Mouse (Mus musculus): ENCODE data around the gene Syngr1.

Gene Syngr1

DNA sequence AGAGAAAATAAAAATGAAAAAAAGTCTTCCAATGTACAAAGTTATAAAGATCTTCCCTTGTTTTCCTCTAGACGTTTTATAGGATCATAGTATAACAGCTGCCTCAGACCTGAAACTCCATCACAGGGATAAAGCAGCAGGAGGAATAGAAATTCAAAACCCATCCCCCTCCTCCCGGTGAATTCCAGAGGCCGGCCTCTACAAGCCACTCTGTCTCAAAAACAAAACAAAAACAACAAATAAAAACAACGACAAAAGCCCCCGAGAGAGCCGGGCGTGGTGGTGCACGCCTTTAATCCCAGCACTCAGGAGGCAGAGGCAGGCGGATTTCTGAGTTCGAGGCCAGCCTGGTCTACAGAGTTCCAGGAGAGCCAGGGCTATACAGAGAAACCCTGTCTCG lies 979 bp upstream of the Syngr1 start:
- DNase-seq (ENCODE audit: low spot score in 2 of 2), result no peak

DNA sequence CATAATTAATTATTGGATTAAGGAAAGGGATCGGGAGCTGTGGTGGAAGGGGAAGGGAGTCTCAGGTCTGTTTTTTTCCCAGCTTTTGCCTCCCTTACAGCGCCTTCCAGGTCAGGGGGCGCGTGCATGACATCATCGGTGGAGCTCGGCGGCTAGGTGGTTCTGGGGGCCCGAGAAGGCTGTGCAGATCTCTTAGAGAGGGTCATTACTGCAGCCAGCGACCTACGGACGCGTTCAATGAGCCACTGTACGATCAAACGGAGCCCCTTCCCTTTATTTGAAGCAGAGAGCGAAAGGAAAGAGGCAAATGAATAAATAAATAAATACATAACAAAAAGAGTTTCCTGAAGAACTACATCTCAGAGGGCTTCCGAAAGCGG lies 403 bp upstream of the Syngr1 start:
- no peak for DNase-seq (ENCODE audit: low spot score in 2 of 2)

DNA sequence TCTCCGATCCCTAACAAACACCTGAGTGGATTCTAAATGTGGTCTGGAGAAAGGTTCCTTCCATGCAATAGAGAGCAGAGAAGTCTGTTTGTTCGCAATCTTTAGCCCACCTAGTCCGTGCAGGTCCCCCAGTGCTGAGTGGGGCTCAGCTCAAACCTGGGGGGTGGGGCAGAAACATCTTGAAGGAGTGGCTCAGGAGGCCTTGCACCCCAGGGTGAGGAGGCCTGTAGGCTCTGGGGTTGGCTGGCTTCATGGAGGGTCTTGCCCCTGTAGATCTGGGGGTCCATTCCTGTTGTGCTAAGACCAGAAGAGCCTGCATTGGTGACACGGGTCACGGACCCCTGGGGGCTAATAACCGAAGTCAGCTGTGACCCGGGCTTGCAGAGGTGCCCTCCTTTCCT lies 907 bp downstream of the Syngr1 start:
- no peak for DNase-seq (ENCODE audit: low spot score in 2 of 2)

DNA sequence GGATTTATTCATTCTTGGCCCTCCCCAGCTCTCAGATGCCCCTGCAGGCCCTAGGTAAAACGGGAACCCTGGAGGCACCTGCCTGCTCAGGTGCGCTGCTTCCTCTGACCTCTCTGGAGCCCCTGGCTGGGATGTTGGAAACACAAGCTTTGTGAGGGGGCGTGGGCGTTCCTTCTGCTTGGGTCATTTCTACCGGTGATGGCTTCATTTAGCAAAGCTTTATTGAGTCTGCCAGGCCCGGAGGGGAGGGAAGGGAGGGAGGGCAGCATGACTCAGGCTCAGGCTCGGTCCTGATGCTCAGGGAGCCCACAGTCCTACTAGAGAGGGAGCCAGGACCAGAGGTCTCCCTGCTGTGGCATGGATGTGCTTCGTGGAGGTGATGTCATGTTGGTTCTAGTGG lies 1.5 kb downstream of the Syngr1 start:
- no peak for DNase-seq (ENCODE audit: low spot score in 2 of 2)

DNA sequence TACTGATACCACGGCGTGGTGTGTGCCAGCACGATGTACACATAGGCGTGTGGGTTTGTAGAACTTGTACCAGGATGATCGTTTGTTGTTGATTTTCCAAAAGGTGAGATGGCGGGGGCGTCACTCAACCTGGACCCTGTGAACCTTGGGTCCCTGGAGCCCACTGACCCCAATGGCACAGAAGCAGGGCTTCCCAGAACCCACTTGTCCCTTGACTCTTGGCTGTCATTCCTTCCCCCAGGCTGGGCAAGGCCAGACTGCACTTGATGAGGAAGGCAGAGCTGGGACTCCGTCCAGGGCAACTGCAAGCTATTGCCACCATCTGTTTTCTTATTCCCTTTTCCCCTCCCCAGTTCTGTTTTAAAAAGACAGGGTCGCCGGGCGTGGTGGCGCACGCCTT lies 3.1 kb downstream of the Syngr1 start:
- no peak for DNase-seq (ENCODE audit: low spot score in 2 of 2)

DNA sequence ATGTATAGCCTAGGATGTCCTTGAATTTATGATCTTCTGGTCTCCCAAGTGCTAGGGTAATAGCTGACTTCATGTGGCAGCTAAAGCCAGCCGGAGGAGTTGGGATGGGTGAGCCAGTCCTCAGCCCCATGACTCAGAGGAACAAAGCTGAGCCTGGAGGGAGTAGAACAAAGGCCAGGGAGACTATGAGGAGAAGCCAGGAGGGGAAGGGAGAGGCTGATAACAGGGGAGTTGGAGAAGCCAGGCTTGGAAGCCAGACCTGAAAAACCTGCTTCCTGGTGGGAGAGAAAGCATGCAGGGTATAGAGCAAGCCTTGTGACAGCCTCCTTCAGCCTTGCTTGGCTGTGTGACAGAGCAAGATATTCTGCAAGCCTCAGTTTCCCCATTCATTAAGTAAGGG lies 4.5 kb downstream of the Syngr1 start:
- DNase-seq (ENCODE audit: low spot score in 2 of 2), result no peak

DNA sequence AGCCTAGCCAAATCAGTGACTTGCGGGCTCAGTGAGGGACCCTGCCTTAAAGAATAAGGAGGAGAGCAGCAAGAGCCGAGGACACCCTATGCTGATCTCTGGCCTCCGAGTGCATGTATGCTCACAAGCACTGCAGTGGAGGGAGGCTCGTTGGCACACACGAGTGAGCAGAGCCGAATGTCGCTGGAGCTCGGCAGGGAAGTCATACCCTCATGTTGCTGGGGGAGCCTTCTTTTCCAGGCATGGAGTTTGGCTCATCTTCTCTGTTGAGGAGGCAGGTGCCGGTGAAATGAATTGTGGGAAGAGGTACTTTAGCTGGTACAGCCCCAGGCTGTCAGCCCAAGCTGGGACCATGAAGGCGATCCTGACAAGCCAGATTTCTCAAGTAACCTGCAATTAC lies 5.3 kb downstream of the Syngr1 start:
- DNase-seq (ENCODE audit: low spot score in 2 of 2), result no peak

DNA sequence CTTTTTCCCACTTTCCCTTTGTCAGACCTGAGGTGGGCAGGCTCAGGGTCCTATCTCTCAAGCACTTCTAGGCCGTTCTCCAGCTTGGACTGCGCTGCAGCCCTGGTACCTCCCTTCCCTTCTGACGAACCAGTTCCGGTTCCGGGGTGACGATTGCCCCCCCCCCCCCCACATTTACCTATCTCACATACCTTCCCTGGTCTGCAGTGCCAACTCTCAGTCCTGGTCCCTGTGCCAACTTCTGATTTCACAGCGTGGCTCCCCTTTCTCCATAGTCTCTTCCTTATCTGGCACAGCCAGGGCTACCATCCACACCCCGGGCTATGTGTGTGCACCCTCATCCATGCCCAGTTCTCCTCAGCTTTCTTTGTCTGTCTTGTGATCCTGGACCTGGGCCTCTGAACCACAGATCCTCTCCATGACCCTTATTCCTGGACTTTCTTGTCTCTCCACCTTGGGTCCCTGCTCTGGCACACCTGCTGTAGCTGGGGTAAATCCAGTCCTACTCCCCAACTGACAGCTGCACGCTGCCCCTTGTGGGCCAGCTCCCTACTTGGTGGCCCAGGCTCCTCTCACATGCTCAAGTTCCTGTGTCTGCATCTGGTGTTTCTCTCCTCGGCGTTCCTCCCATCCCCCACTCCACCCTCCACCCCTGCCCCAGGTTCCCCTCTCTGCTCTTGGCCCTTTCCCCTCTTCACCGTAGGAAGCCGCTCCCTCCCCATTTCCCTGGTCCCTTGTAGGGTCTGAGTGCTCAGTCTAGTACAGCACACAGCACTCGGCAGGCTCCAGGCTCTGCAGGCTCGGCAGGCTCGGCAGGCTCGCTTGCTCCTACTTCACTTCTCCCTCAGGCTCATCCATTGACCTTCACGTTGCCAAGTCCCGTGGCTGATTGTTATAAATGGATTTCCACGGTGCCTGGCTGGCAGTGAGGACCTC lies 6.1 kb downstream of the Syngr1 start:
- DNase-seq (ENCODE audit: low spot score in 2 of 2), result no peak

DNA sequence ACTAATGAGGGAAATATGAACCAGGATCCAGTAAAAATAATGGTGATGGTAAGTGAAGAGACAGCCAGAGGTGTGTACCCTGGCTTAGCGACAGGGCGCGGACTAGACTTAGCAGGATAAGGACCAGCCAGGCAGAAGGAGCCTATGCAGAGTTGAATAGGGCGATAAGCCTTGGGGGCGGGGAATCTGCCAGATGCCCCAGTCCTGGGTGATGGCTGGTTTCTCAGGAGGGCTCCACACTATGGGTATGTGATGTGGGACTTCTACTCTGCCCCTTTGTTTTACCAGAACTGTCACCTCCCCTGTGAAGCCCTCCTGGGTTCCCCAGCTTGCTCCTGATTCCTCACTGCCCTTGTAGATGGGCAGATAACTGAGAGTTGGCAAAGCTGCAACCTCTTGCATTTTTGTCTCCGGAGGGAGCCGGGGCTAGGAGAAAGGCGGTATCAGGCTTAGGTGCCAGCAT lies 6.9 kb downstream of the Syngr1 start:
- DNase-seq (ENCODE audit: low spot score in 2 of 2), result no peak

DNA sequence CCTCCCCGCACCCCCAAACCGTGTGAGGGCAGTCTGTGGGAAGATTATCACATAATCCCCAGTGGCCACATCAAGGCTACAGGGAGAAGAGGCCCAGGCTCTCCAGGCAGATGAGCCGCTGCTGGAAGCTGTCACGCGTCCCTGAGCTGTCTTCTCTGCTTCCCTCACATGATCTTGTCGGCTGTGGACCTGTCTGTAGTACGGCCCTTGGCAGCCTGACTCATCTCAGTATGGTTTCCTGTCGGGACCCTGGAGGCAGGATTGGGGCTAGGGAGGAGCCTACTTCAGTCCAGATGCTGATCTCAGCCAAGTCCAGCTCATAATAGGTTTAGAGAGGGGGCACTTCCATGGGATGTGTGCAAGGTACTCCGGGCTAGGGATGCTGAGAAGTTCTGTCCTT lies 7.7 kb downstream of the Syngr1 start:
- no peak for DNase-seq (ENCODE audit: low spot score in 2 of 2)

DNA sequence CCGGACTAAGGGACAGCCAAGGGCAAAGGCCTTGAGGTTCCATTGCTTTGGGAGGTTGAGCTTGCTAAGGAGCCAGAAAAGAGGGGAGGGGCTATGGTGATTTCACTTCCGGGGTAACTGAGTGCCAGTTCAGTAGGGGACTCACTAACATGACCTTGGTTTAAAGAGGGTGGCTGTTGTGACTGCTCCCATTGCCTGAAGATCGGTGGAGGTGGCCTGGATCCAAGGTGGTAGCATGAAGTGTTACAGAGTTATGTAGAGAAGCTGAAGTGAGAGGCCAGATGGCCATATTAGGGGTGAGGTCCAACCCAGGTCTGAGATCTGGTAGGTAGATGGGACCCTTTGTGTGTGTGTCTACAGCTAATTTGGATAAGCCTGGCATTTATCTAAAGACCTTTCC lies 8.3 kb downstream of the Syngr1 start:
- DNase-seq (ENCODE audit: low spot score in 2 of 2), result no peak

DNA sequence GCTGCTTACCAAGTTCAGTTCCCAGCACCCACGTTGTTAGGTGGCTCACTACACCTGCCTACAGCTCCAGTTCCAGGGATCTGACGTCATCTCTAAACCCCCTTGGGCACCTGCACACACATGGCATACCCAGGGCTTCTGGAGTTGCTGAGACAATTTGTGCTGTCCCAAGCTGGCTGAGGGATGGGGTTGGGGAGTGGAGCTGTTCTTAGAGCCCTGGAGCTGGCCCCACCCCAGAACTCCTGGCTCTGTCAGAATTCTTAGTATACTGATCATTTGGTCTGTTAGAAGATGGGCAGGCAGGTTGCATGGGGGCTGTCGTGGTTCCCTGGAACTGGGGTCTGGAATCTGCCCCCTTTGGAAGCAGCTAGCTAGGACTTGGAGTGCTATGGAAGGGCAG lies 9.1 kb downstream of the Syngr1 start:
- DNase-seq (ENCODE audit: low spot score in 2 of 2), result no peak

DNA sequence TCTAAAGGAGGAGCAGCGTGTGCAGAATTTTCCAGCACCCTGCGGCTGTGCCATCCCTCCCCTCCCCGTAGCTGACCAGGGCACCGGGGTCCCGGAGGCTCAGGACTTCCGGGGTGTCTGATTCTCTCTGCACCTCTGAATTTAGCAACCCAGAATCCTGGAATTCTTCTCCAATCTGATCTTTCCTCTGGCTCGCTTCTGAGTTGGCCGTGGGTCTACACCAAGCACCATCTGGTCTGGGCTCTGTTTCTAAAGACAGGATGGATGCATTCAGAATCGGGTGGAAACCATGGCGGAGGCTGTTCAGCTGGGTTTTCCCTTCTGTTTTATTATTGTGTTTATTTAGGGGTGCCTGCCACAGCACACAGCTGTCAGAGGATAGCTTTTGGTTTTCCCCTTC lies 9.7 kb downstream of the Syngr1 start:
- no peak for DNase-seq (ENCODE audit: low spot score in 2 of 2)

DNA sequence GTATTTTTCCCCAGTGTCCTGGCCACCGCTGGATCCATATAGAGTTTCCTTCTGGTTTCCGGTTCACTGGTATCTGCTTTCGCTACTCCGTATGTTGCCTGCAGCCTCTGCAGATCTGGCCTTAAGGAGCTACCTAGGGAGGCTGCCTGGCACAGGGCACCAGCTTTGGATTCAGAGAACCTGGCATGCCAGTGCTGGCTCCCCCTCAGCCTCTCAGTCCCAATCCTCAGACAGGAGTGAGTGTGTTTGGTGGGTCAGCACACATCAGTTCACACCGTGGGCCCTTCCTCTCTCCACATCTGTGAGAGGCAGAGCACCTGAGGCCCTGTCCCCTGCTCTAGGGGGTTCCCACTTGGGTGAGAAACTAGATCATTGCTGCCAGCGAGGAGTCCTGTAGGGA lies 10.4 kb downstream of the Syngr1 start:
- DNase-seq (ENCODE audit: low spot score in 2 of 2), result no peak

DNA sequence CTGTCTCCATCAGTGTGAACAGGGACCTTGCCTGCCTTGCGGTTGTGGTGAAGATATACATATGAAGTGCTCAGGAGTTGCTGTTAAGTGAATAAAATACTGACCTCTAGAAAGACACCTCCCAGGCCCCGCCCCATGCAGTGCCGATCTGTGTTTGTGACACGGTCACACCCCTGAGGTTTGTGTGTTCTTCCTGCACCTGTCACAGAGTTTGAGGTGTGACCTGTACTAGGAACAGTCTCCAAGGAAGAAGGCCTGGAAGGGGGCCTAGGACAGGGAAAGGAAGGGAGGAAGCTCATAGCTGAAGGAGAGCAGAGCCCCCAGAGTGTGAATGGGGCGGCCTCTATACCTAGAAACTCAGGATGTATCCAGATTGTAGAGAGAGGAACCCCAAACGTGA lies 11.4 kb downstream of the Syngr1 start:
- no peak for DNase-seq (ENCODE audit: low spot score in 2 of 2)

DNA sequence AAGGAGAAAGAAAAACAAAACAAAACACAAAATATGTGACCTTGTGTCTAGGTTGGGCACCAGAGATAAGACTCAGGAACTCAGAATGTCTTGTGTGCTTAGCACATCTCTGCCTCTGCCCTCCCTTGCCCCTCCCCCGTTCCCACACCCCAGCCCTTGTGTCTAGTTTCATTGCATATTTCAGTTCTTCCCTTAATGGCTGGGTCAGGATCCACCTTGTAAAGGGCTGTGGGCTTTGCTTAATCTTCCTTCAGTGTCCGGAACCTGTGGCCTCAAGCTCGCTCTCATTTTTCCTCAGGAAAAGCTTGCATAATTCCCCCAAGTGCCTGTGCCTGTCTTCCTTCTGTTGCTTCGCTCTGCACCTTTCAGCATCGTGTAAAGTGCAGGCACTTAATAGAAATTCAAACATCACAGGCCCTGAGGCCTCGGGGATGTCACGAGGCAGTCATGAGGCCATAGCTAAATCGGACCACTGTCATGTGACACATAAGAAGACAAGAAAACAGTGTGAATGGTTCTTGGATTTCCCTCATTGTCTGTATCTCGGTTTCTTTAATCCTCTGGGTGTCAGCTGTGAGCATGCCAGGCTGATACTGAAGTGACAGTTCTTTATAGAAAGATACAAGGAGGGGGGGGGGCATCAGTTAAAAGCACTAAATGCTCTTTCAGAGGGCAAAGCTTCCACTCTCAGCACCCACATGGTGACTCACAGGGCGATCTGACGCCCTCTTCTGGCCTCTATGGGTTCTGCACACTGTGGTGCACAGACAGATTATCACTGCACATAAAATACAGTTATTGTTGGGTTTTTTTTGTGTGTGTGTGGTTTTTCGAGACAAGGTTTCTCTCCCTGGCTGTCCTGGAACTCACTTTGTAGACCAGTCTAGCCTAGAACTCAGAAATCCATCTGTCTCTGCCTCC lies 14.6 kb downstream of the Syngr1 start:
- no peak for DNase-seq (ENCODE audit: low spot score in 2 of 2)

DNA sequence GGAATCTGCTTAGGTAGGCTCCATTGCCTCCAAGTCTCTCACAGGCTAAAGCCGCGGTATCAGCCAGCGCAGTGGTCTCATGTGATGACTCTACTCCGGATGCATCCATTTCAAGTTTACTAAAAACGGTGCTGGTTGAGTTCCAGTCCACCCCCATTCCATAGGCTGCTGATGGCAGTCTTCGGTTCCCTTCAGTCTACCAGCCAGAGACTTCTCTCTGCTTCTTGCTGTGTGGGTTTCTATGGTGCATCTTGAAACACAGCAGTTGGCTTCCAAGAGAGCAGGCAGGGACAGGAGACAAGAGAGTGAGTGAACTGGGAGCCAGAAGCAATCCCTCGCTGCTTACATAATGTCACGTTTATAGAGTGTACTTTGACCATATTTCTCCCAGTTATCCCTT lies 16.0 kb downstream of the Syngr1 start:
- DNase-seq (ENCODE audit: low spot score in 2 of 2), result no peak

DNA sequence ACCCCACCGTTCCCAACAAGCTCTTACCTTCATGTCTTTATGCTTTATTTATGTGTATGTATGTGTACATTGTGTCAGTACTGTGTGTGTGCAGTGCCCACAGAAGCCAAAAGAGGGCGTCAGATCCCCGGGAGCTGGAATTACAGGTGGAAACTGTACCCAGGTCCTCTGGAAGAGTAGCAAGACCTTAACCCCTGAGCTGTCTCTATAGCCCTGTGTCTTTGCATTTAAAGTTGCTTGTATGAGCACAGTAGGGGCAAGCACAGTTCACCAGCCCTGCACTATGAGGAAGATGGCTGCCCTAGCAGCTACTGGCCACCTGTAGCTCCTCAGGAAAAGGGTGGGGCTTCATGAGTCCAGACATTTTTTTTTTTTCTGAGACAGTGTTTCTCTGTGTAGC lies 16.4 kb downstream of the Syngr1 start:
- DNase-seq (ENCODE audit: low spot score in 2 of 2), result no peak

DNA sequence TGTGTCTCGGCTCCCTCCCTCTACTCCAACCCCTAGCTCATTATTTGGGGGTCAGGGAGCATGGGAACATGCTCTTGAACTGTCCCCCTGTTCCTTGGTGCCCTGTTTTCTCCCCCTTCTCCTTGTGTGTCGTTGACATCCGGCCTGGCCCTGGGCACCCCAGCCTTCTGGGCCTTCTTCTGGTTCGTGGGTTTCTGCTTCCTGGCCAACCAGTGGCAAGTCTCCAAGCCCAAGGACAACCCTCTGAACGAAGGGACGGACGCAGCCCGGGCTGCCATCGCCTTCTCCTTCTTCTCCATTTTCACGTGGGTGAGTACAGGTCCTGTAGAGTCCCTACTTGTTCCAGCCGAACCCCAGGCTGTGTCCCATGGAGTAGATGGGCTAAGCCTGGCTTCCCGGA lies 20.3 kb downstream of the Syngr1 start:
- DNase-seq (ENCODE audit: low spot score in 2 of 2), result no peak

DNA sequence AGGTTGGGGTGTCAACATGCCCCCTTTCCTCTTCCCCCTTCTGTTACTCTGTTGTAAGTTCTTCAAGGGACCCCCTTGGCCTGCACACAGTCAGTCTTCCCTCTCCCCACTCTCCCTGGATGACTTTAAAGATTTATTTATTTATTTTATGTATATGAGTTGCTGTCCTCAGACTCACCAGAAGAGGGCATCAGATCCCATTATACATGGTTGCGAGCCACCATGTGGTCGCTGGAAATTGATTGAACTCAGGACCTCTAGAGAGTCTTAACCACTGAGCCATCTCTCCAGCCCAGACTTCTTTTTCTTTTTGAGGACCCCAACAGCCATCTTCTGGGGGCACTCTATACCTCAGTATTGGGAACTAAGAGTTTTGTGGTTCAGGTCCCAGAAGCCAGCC lies 21.4 kb downstream of the Syngr1 start:
- DNase-seq (ENCODE audit: low spot score in 2 of 2), result no peak

DNA sequence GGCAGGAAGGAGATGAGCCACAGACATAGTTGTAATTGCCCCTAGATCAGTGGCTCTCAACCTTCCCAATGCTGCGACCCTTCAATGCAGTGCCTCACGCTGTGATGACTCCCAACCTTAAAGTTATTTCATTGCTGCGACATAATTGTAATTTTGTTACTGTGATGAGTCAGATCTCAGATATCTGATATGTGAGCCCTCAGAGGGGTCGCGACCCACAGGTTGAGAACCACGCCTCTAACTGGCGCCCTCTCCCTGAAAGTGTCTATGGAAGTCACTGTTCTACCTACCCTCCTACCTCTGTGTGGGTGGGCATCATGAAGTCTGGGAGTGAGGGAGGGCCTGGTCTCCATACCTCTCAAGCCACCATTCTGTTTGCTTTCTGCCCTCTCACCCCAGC lies 23.3 kb downstream of the Syngr1 start:
- DNase-seq (ENCODE audit: low spot score in 2 of 2), result no peak

DNA sequence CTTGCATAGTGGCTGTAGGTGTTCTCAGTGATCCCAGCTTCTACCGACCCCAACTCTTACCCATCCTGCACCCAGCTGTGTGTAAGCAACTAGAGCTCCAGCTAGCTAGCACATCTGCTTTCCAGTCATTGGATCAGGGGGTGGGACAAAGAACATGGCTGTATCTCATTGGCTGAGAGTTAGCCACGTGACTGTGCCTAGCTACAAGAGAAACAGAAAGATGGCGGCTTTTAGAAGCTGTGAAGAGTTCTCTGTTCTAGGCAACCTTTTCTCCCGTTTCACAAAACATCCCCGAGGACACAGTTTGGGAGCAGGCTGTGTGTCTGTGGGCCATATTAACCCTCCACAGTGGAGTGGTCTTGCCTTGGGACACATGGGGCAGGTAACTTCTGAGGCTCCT lies 24.1 kb downstream of the Syngr1 start:
- no peak for DNase-seq (ENCODE audit: low spot score in 2 of 2)
